Mouse (Mus musculus): Measurements from ENCODE around the gene Alad.
A peak's percentile ranks its signal among the peaks of the same experiment; 100 is the strongest.

The Alad gene

DNA sequence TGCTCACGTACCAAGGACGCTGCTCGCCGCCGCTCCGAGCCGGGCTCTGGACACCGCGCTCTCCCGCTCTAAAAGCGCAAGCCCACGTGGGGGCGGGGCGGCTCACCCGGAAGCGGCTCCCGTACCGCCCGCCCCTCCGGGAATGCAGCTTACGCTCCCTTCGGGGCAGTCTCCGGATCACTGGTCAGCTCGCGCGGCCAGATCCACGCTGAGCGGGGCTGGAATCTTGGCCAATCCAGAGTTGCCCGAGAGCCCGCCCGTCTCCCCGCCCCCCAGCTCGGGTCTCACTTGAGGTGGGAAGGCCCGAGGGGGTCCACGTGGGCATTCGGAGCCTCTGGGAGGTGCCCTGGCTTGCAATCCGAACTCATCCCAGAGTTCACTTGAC lies at the start of gene Alad:
TSS of gene Alad (minus strand) at position 70 of the 385 bp plus-strand sequence.
- peak; percentile 87 for DNase-seq

DNA sequence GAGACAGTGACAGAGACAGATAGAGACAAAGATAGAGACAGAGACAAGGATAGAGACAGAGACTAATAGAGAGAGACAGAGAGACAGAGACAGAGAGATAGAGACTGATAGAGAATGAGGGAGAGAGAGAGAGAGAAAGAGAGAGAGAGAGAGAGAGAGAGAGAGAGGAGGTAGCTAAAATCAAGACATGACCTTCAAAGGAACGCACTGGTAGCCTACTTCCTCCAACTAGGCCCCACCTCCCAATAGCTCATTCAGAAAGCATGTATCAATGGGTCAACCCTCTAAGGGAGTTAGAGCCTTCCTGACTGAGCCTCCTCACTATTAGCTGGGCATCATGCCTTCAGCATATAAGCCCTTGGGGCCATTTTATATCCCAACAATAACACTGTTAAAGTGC lies 48.6 kb upstream of the Alad start:
- no peak for DNase-seq

DNA sequence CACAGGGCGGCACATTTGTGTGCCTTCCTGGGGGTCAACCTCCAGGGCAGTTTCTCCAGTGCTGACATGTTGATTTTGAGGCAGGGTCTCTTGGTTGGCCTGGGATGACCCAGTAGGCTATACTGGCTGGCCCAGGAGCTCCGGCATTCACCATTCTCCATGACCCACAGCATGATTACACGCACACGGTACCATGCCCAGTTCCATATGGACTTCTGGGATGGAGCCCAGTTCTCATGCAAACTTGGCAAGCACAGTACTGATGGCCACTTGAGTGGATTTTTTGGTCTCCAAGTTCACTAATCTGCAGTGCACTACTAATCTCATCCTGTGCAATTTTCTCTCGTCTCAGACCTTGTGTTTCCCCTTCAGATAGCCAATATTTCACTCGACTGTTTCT lies 48.0 kb upstream of the Alad start:
- no peak for DNase-seq

DNA sequence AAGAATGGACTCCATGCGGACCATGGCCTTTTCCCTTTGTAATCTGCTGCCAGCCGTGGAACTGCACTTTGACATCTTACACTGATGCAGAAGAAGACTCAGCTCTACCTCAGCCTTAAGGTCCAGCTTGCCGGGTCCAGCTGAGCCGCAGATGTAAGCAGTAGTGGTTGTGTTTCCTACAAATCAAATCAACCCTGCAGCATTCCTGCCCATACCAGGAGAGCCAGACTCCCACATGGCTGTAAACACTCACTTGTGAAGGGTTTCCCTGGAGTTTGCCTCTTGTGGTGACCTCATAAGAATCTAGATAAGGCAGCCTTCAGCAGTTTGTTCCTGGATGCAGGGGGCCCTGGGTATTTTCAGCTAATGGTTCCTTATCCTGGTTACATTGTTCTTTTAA lies 46.8 kb upstream of the Alad start:
- DNase-seq = no peak

DNA sequence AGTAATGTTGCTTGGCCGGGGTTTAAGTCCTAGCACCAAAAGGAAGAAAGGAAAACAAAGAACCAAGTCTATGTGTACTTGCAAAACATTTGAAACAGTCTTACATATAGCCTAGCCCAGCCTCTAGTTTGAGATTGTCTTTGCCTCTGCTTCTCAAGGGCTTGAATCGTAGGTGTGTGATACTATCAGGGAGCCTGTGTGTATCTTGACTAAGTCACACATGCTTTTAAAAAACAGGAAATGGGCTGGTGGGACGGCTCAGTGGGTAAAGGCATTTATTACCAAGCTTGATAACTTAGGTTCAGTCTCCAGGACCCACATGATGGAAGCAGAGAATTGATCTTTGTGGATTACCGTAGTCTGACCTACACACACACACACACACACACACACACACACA lies 42.3 kb upstream of the Alad start:
- no peak for DNase-seq

DNA sequence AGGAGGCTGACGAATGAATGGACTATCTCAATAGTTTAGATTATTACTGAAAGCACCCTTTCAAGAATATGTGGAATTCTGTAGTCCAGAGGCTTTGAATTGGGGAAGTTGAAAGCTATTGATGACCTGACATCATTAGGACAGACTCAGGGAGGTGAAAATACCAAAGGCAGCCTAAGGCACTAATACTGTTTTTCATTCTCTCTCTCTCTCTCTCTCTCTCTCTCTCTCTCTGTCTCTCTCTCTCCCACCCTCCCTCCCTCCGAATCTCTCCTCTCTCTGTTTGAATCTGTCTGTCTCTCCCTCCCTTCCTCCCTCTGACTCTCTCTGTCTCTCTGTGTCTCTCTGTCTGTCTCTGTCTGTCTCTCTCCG lies 41.9 kb upstream of the Alad start:
- DNase-seq = no peak

DNA sequence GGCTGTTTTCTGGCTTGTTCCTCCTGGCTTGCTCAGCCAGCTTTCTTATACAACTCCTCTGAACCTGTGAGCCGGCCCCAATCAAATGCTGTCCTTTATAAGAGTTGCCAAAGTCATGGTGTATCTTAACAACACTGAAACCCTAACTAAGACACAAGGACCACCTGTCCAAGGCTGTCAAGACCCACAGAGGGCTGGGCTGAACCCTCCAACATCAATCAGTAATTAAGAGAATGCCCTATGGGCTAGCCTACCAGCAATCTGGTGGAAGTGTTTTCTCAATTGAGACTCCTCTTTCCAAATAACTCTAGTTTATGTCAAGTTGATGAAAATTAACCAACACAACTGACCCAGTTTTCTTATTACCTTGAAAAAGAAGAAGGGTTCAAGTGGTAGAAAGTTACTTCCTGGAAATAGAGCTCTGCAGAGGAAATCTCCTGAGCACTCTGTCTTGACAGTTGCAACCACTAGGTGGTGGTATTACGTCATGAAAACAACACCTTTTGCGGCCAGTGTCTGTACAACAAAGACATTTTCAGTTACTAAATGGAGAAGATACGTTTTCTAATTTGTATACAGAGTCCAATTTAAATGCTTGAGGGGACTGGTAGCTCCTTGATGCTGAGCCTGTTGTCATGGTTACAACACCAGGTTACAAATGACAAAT lies 41.4 kb upstream of the Alad start:
- DNase-seq = peak; percentile 55

DNA sequence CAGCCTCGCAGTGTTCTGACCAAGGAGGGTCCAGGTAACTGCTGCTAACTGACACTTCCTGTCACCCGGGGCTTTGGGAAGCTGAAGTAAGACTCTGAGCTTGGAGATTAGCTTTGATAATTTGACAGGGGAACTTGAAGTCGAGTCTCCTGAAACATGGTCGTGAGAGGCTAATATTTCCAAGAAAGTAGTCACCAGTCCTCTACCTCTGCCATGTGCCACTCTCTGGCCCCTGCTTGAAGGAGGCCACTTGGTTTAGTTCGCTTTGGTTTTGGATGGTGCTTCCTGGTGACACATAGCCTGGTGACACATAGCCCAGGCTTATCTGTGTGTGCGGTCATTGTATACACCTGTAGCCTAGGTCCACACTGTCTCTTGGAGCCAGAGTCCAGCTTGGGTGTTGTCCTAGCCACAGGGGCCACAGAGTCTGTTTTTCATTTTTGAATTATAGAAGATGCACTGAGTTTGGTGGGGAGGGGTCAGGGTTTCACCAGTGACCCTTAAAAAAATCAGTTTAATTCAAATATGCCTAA lies 40.1 kb upstream of the Alad start, which contains the start of gene Rgs3:
TSS of gene Rgs3 (plus strand) at position 51 of the 533 bp plus-strand sequence.
- DNase-seq = no peak

DNA sequence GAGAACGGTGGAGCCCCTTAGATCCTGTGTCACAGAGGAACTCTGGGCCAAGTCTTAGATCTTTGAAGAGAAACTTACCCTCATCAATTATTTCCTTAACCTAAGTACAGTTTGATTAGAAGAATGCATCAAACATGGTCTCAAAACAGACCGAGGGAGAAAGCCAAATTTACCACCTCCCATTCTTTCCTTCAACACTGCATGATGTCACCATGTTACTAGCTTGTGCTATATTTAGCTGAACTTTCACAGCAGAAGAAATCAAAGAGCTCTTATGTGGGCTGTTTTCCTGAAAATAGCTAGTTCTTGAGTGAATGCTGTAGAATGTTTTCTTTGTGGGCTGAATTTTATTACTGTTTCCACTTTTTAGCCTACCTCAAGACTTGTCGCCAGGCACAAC lies 37.7 kb upstream of the Alad start:
- DNase-seq = no peak

DNA sequence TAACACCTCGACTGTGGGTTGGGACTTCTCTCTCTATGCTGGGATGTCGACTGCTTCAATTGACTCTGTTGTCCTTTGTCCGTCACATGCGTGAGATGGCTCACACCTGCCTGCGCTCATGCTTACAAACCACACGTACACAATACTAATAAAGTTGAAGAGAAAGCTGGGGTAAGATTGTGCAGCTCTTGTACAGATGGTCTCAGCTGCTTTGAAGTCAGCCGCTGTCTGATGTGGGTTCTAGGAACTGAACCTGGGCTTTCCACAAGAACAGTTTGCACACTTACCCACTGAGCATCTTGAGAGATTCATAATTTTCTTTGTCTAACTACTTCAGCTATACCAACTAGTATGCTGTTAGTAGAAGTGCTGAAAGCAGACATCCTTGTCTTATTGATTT lies 32.2 kb upstream of the Alad start:
- no peak for DNase-seq

DNA sequence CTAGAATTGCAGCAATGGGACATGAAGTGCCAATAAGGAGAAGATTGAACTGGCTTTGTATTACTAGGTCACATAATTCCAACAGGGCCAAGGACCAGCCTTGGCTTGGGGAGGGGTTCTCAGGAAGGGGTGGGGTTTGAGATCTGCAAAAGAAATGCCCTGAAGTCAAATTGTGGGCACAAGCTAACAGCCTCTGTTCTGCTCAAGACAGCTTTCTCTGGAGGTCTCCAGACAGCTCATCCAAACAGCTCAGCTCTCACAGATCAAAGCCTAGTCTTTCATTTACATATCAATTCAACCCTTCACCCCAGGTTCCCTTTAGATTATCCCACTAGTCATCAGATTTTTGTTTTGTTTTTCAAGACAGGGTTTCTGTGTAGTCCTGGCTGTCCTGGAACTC lies 25.1 kb upstream of the Alad start:
- no peak for DNase-seq

DNA sequence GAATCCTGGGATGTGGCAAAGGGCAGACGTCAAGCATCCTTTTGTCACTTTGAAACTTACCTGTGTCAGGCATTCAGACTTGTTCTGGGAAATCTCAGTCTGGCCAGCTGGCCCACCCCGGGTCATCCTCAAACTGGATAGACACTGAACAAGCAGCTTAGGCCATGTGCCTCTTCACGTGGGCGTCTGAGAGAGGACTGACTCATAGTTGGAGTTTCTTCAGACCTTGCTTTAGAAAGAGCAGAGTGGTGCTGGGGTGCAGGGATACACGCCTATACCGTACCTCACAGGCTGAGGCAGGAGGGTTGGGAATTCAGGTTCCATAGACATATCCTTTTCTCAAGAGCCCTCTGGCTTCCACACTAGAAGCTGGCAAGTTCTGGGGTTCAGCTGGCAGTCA lies 24.1 kb upstream of the Alad start:
- no peak for DNase-seq

DNA sequence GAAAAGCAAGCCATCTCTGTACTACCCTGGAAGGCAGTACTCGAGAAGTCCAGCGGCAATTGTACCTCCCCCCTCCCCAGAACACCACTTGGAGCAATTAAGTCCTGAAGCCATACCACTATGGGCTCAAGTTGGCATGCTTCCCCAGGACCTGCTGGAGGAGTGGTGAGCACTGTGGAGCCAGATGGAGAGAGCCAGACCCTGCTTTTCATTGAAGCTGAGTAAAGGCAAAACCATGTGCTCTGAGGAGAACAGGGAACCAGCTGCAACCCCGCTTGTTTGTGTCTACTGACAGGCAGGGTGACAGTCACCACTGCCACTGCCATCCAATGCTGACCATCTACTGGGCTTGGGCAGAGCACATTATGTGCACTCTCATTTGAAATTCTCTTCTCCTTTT lies 22.1 kb upstream of the Alad start:
- no peak for DNase-seq

DNA sequence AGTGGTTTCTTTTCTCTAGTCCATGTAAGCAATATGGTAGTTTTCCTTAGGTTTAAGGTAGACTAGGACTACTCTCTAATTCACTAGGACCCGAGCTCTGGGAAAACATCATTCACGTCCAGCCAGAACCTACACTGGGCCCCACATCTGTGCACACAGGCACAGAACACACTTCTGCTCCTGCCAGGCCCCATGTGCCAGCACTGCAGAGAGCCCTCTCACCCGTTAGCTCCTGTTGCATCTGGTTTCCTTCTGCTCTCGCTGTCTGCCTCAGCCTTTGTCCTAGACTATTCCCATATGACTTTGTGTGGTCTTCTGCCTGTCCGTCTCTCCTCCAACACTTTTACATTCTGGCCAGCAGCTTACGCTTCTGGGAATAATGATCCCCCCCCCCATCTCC lies 14.0 kb upstream of the Alad start:
- no peak for DNase-seq

DNA sequence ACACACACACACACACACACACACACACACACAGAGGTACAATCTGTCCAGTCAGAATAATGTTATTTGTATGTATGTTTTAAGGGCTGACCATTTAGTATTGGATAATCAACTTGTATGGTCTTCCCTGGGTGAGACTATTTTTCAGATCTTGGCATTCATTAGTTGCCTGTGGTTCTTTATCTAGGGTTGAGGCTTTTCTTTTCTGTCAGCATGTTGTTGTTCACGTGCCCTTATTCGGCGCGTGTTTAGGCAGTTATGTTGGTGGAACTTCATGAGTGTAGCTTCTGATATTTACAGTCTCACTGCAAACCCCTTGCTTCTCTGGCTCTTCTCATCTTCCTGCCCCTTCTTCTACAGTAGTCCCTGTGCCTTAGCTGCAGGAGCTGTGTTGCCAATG lies 7.9 kb upstream of the Alad start:
- DNase-seq = no peak

DNA sequence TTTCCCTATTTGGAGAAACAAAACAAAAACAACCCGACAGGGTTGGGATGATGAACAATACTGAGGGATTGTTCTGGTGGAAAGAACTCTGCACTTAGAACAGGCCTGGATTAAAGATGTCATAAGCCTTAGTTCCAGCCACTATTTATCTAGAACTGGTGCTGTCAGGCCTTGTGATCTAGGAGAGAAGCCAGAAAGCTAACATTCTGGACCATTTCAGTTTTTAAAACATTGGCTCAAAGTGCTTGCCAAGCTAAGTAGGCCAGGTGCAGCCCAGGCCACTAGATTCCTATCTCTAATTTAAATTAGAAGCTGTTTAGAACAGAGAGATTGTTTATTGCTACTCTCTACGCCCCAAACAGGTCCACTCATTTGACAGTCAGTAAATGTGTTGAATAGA lies 6.5 kb upstream of the Alad start:
- DNase-seq = no peak

DNA sequence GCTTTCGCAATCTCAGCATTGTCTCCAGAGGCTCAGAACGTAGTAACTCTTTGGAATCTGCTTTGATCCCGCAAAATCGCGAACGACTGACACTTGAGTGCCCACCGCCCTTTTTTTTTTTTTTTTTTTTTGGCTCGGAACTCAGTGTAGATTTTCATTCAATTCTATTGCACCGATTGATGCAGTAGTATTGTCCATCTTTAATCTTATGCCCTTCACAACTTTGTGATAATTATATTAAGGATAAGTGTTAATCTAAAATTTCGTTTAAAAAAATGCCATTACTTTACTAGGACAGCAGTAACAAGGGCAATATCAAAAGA lies 5.7 kb upstream of the Alad start:
- DNase-seq = no peak

DNA sequence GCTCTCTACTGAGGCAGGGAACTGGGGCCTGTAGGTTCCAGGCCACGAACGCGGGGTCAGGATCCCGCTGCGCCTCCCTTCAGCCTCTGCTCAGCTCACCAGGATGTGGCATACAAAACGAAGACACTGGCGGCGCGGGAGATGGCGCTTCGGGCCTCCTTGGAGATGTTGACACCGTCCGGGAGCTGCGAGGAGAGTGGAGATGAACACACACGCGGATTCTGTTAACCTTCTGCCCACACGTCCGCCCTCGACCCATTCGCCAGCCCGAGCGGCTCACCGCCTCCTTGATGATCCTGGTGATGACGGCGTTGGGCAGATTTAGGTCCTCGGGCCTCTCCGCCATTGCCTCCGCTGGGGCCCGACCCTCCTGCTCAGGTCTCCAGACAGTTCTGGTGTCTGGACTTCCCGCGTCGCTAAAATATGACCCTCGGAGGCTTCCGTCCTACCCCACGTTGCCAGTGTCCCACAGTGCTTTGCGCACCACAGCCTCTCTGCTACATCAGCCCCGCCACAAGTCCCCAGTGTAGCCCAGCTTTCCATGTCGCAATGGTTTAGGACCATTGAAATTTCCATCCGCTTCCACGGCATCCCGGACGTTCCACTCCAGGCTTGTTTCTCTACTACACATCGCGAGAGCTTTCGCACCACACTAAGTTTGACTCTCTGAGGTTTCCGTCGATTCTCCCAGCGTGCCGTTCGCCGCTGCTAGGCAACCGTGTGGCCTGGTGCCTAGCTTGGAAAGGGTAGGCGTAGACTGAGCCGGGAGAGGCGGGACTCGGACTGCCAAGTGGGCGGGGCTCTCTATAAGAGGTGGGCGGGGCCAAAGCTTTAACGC lies 5.2 kb upstream of the Alad start, which contains the start of the genes Pole3 and 4933430I17Rik:
TSS of gene Pole3 (minus strand) at position 418 of the 838 bp plus-strand sequence.
TSS of gene 4933430I17Rik (plus strand) at position 719 of the 838 bp plus-strand sequence.
- DNase-seq = peak; percentile 94

DNA sequence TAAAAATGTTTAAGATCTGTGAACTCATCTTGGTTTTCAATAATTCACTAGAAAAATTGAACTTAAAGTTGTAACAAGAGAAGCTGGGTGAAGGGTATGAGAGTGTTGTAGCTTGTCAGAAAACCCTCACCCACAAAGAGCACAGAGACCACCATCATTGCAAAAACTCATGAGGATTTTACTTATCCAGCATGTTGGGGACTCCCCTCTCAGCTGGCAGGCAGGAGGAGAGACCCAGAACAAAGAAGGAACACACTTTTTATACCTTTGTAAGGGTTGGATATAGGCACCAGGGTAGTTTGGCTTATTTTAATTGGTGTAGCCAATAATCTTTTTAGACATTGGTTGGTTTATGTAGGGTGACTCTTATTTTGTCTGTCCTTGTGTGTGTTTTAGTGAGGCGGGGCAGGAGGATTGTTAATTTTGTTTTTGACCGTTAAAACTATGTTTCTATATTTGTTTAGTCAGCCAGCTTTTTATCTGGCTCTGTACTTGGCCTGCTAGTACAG lies 1.2 kb upstream of the Alad start:
- DNase-seq = no peak

DNA sequence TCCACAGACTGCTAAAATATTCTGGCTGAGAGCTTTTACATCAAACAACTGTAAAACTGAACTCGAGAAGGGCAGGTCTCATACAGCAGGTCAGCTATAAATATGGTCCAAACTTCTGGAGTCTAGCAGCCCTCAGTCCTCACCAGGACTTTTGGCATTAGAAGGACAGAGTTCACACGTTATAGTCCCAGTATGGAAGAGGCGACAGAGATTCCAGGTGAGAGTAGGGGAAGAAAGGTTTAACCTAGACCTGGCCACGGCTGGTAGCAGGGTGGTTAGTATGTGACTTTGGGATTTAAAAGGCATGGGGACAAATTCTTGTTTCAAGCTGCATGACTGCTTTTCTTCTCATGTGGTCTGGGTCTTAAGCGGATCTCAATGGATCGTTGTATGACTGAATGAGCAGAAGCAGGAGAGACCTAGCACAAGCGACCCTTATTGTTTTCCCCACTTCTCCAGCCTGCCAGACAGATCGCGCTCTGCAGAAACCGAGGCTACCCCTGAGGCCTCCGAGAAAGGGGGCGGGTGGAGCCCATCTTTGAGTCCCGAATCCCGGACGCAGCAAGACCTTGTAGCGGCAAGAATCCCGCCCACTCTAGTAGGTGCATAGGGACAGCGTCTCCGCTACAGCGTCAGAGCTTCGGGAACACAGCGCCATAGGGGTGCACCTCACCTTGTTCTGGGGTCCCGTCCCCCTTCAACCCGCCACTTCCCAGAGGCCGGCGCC lies 433 bp downstream of the Alad start:
- DNase-seq = no peak

DNA sequence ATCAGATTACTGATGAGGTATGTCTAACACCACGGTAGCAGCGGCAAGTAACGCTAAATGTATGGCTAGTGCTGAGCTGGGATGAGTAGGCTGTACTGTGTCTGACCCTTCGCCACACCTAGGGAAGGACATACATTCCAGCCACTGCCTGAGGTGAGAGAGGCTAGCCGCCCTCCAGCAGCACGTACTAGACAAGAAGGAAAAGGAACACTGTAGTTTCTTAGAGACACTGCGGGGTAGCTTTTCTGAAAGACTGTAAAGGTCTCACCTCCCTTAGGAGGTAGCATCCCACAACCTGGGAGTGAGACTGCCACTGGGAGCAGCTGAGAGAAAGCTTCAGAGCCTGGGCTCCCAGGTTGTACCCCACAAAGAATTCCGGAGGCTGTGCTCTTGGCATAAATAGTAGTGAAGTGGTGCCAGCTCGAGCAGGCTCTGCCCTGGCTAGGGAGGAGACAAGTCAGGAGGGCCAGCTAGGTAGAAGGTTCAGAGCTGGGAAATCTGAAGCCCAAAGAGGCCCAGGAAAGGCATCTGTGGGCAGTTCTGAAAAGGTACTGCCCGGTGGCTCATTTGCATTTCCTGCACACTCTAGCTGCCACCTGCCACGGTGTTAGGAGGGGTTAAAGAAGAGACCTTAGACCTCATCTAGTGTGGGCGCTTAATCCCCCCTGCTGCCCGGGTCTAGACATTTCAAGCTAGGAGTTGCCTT lies 1.1 kb downstream of the Alad start:
- no peak for DNase-seq

DNA sequence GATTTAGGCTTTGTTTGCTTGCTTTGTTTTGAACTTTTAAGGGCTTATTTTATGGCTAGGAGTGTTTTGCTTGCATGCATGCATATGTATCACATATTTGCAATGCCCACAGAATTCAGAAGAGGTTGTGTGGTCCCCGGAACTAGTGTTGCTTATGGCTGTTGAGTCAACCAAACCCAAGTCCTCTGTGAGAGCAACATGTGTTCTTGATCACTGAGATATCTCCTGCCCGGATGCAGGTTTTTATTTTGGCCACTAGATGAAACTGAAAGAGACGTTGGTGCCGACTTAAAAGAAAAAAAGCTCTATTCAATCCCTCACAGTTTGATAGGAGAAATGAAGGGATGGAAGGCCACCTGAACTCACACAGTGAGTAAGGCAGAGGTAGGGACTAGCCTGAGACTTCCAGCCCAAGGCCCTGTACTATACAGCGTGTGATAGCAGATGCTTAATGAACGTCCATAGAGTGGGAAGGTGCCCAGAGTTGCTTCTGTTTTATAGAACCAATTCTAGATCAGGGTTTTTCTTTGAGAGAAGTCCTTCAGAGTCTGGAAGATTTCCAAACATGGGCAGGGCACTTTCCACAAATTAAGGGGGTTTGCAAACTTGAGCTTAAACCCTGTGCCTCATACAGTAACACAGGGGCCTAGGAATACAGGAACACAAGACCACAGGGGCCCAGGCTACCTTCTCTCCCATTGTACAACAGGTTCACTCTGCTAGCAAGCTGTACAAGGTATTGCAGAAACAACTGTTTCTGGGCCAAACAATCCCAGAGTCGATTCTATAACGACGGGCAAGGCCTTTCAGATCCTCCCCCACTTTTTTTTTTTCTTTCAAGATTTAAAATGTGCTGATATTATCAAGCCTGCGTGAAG lies 1.9 kb downstream of the Alad start:
- DNase-seq = no peak
